ENCODE assay signal across 8 mouse cellular contexts in genomic region chr2:27473911-27474310, GRCm38 (mm10). TPM values are rescaled to one million over a fixed set of nuclear protein-coding genes. Genes with fewer than 3 reads are reported as not detected.
DNase-seq lines count a peak whose midpoint lies in the region; ATAC-seq and TF ChIP-seq lines count a peak whose summit lies in the region.

No protein-coding gene starts in this region.

- 11% methylated on average over 4 of the region's 4 CpGs for WGBS in lung, postnatal 0 days
- 26% methylated on average over 4 of the region's 4 CpGs for WGBS in limb, embryonic 10.5 days
- WGBS in small intestine, adult 2 months, result 16% methylated on average over 4 of the region's 4 CpGs

- peak overlapping the region; percentile 75 for H3K4me2 ChIP-seq in lung, postnatal 0 days (replicated peaks; ENCODE audit: low read depth, low read length)

- no peak for ATAC-seq in lung, postnatal 0 days
- no peak for ATAC-seq in activated CD4-positive, CD25-positive, alpha-beta regulatory T cell, adult 4 months

- peak overlapping the region; percentile 61 for H3K9ac ChIP-seq in lung, postnatal 0 days (replicated peaks; ENCODE audit: low read depth)

- peaks cover 11% of the 10 kb centered on the region; the same call in 1 of the 2 replicates for H3K4me1 ChIP-seq in lung, postnatal 0 days (ENCODE audit: insufficient read depth, low read depth, low read length)
- H3K4me1 ChIP-seq in limb, embryonic 10.5 days, result peaks cover 59% of the 10 kb centered on the region
- H3K4me1 ChIP-seq in small intestine, adult 2 months (ENCODE audit: control insufficient read depth, insufficient read depth, insufficient read length, low read length), result peaks cover 43% of the 10 kb centered on the region

- H3K9me3 ChIP-seq in lung, postnatal 0 days (ENCODE audit: low read length), result no peaks in the 10 kb centered on the region
- no peaks in the 10 kb centered on the region for H3K9me3 ChIP-seq in limb, embryonic 10.5 days (replicated peaks)

- no peak for TF ChIP-seq CTCF in lung, postnatal 0 days (IDR thresholded peaks at IDR 0.05)
- TF ChIP-seq CTCF in small intestine, adult 2 months (IDR thresholded peaks at IDR 0.05; ENCODE audit: extremely low read depth, insufficient read length, insufficient replicate concordance, low read depth, low read length), result no peak

- DNase-seq in adrenal gland, adult 2 months, result peak; percentile 61
- DNase-seq in adrenal gland, adult 8-10 months, result no peak
- DNase-seq in lung, postnatal 0 days (ENCODE audit: low spot score), result no peak
- no peak for DNase-seq in lung, postnatal 25 days (ENCODE audit: low spot score)
- no peak for DNase-seq in limb, embryonic 10.5 days (ENCODE audit: low spot score)
- DNase-seq in cerebellum, adult 18-20 months, result no peak

- no peak for TF ChIP-seq POLR2A in small intestine, adult 2 months (IDR thresholded peaks at IDR 0.05; ENCODE audit: low read depth, low read length)

- no peak for TF ChIP-seq EP300 in lung, postnatal 0 days (IDR thresholded peaks at IDR 0.05)

- peak overlapping the region; percentile 95; the same call in 1 of the 2 replicates for H3K27ac ChIP-seq in lung, postnatal 0 days (ENCODE audit: low read length)
- H3K27ac ChIP-seq in limb, embryonic 10.5 days, result peak overlapping the region; percentile 99
- H3K27ac ChIP-seq in small intestine, adult 2 months (ENCODE audit: insufficient read depth, low read depth, low read length), result no peak overlapping the region

- H3K4me3 ChIP-seq in lung, postnatal 0 days (ENCODE audit: low read depth, low read length), result peak overlapping the region; percentile 66
- H3K4me3 ChIP-seq in limb, embryonic 10.5 days, result peak overlapping the region; percentile 83
- peak overlapping the region; percentile 97 for H3K4me3 ChIP-seq in small intestine, adult 2 months (ENCODE audit: low read depth, low read length)

- H3K27me3 ChIP-seq in lung, postnatal 0 days (replicated peaks; ENCODE audit: insufficient read depth, low read length), result no peaks in the 10 kb centered on the region
- no peaks in the 10 kb centered on the region for H3K27me3 ChIP-seq in limb, embryonic 10.5 days (ENCODE audit: low read depth, poor library complexity, severe bottlenecking)
- no peaks in the 10 kb centered on the region for H3K27me3 ChIP-seq in small intestine, adult 2 months (ENCODE audit: control insufficient read depth, insufficient read depth, low read length)

- H3K36me3 ChIP-seq in lung, postnatal 0 days (ENCODE audit: insufficient read depth, low read length), result no peaks in the 10 kb centered on the region
- H3K36me3 ChIP-seq in limb, embryonic 10.5 days, result peaks cover 45% of the 10 kb centered on the region
- no peaks in the 10 kb centered on the region for H3K36me3 ChIP-seq in small intestine, adult 2 months (ENCODE audit: control insufficient read depth, insufficient read depth, low read length)

RNA-seq across cellular contexts. Expression of gene Brd3os, which starts 31.8 kb away (rescaled TPM):
- 10 to 100 TPM in 1 of 2 experiments, 1 to 10 TPM in 1; 6.2 to 17.2 TPM for total RNA-seq in adrenal gland, adult 2 months (2021)
- 46.0 and 60.2 TPM in 2 replicates for polyA plus RNA-seq in adrenal gland, adult 2 months (2012; rRNA removed)
- total RNA-seq in adrenal gland, adult 8-10 months (2022), result 10 to 100 TPM in 3 of 4 experiments, 1 to 10 TPM in 1; 9.3 to 21.5 (median 15.3) TPM
- polyA plus RNA-seq in lung, postnatal 0 days (2015; fragmentation: Nextera tagmentation; extraction: Ambion mirVana), result 3.4 and 3.8 TPM in 2 replicates
- polyA plus RNA-seq in limb, embryonic 10.5 days (2016; fragmentation: Nextera tagmentation; extraction: Ambion mirVana), result 5.2 and 7.6 TPM in 2 replicates
- 0.81 and 1.4 TPM in 2 replicates for polyA plus RNA-seq in small intestine, adult 2 months (2012; rRNA removed)
- under 1 TPM in 1 of 2 experiments, not detected in 1; 0.33 TPM for polyA plus RNA-seq in activated CD4-positive, CD25-positive, alpha-beta regulatory T cell, adult 4 months (2017; shearing (Covaris generic))

RNA-seq across cellular contexts. Expression of gene Brd3, which starts 33.6 kb away (rescaled TPM):
- 10 to 100 TPM; 56.9 to 61.6 TPM for total RNA-seq in adrenal gland, adult 2 months (2021)
- polyA plus RNA-seq in adrenal gland, adult 2 months (2012; rRNA removed), result 59.3 and 60.1 TPM in 2 replicates
- 10 to 100 TPM; 87.2 to 97.9 (median 91.9) TPM for total RNA-seq in adrenal gland, adult 8-10 months (2022)
- polyA plus RNA-seq in lung, postnatal 0 days (2015; fragmentation: Nextera tagmentation; extraction: Ambion mirVana), result 44.9 and 47.5 TPM in 2 replicates
- polyA plus RNA-seq in limb, embryonic 10.5 days (2016; fragmentation: Nextera tagmentation; extraction: Ambion mirVana), result 188 and 193 TPM in 2 replicates
- 8.4 and 14.9 TPM in 2 replicates for polyA plus RNA-seq in small intestine, adult 2 months (2012; rRNA removed)
- polyA plus RNA-seq in activated CD4-positive, CD25-positive, alpha-beta regulatory T cell, adult 4 months (2017; shearing (Covaris generic)), result 10 to 100 TPM; 27.7 to 43.4 TPM

RNA-seq across cellular contexts. Expression of gene Wdr5, which starts 41.0 kb away (rescaled TPM):
- 10 to 100 TPM; 30.5 TPM for total RNA-seq in adrenal gland, adult 2 months (2021)
- 50.0 and 52.5 TPM in 2 replicates for polyA plus RNA-seq in adrenal gland, adult 2 months (2012; rRNA removed)
- 10 to 100 TPM; 31.3 to 42.8 (median 36.3) TPM for total RNA-seq in adrenal gland, adult 8-10 months (2022)
- 20.5 and 24.0 TPM in 2 replicates for polyA plus RNA-seq in lung, postnatal 0 days (2015; fragmentation: Nextera tagmentation; extraction: Ambion mirVana)
- polyA plus RNA-seq in limb, embryonic 10.5 days (2016; fragmentation: Nextera tagmentation; extraction: Ambion mirVana), result 94.0 and 95.2 TPM in 2 replicates
- polyA plus RNA-seq in small intestine, adult 2 months (2012; rRNA removed), result 12.2 and 22.6 TPM in 2 replicates
- polyA plus RNA-seq in activated CD4-positive, CD25-positive, alpha-beta regulatory T cell, adult 4 months (2017; shearing (Covaris generic)), result 10 to 100 TPM in 1 of 2 experiments, 1 to 10 TPM in 1; 9.2 to 14.3 TPM

RNA-seq across cellular contexts. Expression of gene Vav2, which starts 47.1 kb away (rescaled TPM):
- total RNA-seq in adrenal gland, adult 2 months (2021), result 10 to 100 TPM; 20.1 to 27.6 TPM
- 29.7 and 30.9 TPM in 2 replicates for polyA plus RNA-seq in adrenal gland, adult 2 months (2012; rRNA removed)
- total RNA-seq in adrenal gland, adult 8-10 months (2022), result 10 to 100 TPM; 23.4 to 55.4 (median 39.0) TPM
- 11.8 and 12.1 TPM in 2 replicates for polyA plus RNA-seq in lung, postnatal 0 days (2015; fragmentation: Nextera tagmentation; extraction: Ambion mirVana)
- polyA plus RNA-seq in limb, embryonic 10.5 days (2016; fragmentation: Nextera tagmentation; extraction: Ambion mirVana), result 9.2 and 9.6 TPM in 2 replicates
- 21.8 and 59.5 TPM in 2 replicates for polyA plus RNA-seq in small intestine, adult 2 months (2012; rRNA removed)
- 1 to 10 TPM; 5.8 to 8.3 TPM for polyA plus RNA-seq in activated CD4-positive, CD25-positive, alpha-beta regulatory T cell, adult 4 months (2017; shearing (Covaris generic))
